Mouse (Mus musculus) embryonic fibroblast, embryonic 13.5 days (primary cell): Measurements from ENCODE around the gene Gnptab.

Source experiments
- CTCF ChIP-seq: IDR thresholded peaks from 2 replicates; pipeline ENCODE4 v1.5.1; 2011; ENCODE audit warnings: mild to moderate bottlenecking, control low read depth, low read length, moderate library complexity, borderline replicate concordance; ENCODE audit not compliant: insufficient read depth
- POLR2A ChIP-seq: IDR thresholded peaks from 2 replicates; pipeline ENCODE4 v1.6.1; 2011; ENCODE audit warnings: low read depth, mild to moderate bottlenecking, control low read depth, low read length, moderate library complexity

DNA sequence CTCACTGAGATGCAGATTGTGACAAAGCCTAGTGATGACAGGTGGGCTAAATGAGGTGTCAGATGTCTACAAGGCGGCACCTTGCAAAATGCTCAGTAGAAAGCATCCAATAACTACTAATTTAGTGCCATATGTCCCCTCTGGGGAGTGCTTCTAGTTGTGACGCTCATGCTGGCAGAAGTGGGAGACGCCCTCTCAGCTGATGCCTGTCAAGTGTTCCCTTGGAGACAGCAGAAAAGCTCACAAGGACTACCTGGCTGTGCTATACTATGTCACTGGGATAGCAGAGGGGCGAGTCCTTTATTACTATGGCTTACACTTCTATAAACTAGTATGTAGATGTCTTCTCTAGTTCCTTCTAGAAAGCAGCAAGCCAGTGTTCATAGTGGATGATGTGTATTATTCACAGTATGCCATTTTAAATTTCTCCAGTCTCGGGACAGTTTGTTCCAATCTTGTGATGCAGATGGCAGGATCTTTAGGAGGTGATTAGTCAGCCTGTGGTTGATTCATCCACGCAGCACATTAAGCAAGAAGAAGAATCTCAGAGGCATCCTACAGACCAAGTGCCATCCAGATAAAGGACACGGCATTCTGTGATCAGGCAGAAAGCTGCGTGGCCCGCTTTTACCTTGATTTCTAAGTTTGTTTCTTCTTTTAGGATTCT is 13.4 kb downstream of the Gnptab start:
- TF ChIP-seq CTCF: no peak
- TF ChIP-seq POLR2A: no peak
